Mouse (Mus musculus): ENCODE measurements around the gene Atp2c2.

GRCm38 (mm10) chr8:119673976-119674555, 25.7 kb upstream of the Atp2c2 start:
- TF ChIP-seq CTCF (IDR thresholded peaks at IDR 0.05; ENCODE audit: extremely low read depth, insufficient read depth, low read length) = no peak
- no peak for TF ChIP-seq POLR2A (IDR thresholded peaks at IDR 0.05; ENCODE audit: extremely low read depth, insufficient read depth, low read length)
